Mouse (Mus musculus): ENCODE measurements at regions not wholly inside any gene's neighbourhood (a gene's known extent, or its start where the extent isn't known, plus 50 kb on each side); places are given as distances from the start of the nearest gene placed in this dataset.

DNA sequence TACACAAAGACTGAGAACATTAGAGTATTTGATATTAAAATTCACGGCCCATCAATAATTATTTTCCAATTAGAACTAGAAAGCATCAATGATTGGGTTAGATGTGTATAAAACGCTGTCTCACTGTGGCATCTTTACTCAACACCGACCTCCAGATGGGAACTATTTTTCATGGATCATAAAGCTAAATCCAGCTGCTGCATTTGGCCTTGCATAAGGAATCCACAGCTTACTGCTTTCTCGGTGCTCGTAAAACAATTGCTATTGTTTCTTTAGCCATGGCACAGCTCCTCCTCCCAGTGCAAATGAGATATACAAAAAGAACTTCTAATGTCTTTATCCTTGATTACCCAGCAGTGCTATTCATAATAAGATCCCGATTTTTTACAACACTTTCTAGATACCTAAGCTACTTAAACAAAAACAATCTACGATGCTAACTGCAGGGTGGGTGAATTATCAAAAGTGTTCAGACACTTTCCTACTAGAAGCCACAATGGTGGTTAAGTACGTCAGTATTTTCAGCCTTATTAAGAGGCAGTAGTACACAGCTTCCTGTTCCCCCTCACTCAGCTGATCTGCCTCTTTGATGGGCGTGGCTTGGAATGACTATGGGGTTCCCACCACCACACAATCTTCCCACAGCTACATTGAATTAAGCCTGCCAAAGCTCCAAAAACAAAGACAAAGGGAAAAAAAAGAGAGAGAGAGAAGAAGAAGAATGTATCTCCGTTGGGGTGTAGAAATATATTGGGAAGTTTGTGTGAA is 134.4 kb upstream of the Zic4 start:
- Histone ChIP-seq H3K36me3 (ENCODE audit: control insufficient read depth, insufficient read depth, low read length) (no peaks in the 10 kb centered on the region), H3K27ac (ENCODE audit: low read depth, low read length) (no peak overlapping the region), H3K4me2 (peak overlapping the region; percentile 17; the same call in 1 of the 2 replicates), H3K4me1 (ENCODE audit: control insufficient read depth, insufficient read depth, low read length) (peaks cover 3% of the 10 kb centered on the region; the same call in 1 of the 2 replicates), H3K27me3 (ENCODE audit: control insufficient read depth, insufficient read depth, low read length) (no peaks in the 10 kb centered on the region), H3K4me3 (ENCODE audit: low read depth, low read length) (no peak overlapping the region), H3K9ac (ENCODE audit: low read length) (no peak overlapping the region), H3K9me3 (ENCODE audit: control insufficient read depth, low read length) (no peaks in the 10 kb centered on the region)
- ATAC-seq (ENCODE audit: low FRiP score) (peak; percentile 88), DNase-seq (ENCODE audit: low spot score, missing footprints) (peak; percentile 84)
- WGBS = 39% methylated on average over 10 of the region's 10 CpGs

- Histone ChIP-seq H3K9ac (ENCODE audit: low read length) (no peak overlapping the region), H3K4me3 (ENCODE audit: low read depth, low read length) (no peak overlapping the region), H3K4me2 (no peak overlapping the region), H3K27ac (ENCODE audit: low read depth, low read length) (no peak overlapping the region), H3K27me3 (ENCODE audit: control insufficient read depth, insufficient read depth, low read length) (no peaks in the 10 kb centered on the region), H3K36me3 (ENCODE audit: control insufficient read depth, insufficient read depth, low read length) (no peaks in the 10 kb centered on the region), H3K9me3 (ENCODE audit: control insufficient read depth, low read length) (no peaks in the 10 kb centered on the region), H3K4me1 (ENCODE audit: control insufficient read depth, insufficient read depth, low read length) (peaks cover 3% of the 10 kb centered on the region; the same call in 1 of the 2 replicates)
- WGBS = 64% methylated on average over 5 of the region's 5 CpGs
- no peak for DNase-seq (ENCODE audit: low spot score, missing footprints)
- peak; percentile 65; the same call in 1 of the 2 replicates for ATAC-seq (ENCODE audit: low FRiP score)
Observed at GRCm38 (mm10) chr9:91228525-91228924, 133.7 kb upstream of the Zic4 start.

GRCm38 (mm10) chr9:91253886-91254285 is 108.3 kb upstream of the Zic4 start:
- ATAC-seq (ENCODE audit: low FRiP score) = no peak
- H3K27me3 ChIP-seq (ENCODE audit: control insufficient read depth, insufficient read depth, low read length) = no peaks in the 10 kb centered on the region
- no peak overlapping the region for H3K4me3 ChIP-seq (ENCODE audit: low read depth, low read length)
- no peaks in the 10 kb centered on the region for H3K4me1 ChIP-seq (ENCODE audit: control insufficient read depth, insufficient read depth, low read length)
- 74% methylated on average over 1 of the region's 1 CpGs for WGBS
- H3K36me3 ChIP-seq (ENCODE audit: control insufficient read depth, insufficient read depth, low read length) = no peaks in the 10 kb centered on the region
- no peak overlapping the region for H3K27ac ChIP-seq (ENCODE audit: low read depth, low read length)
- DNase-seq (ENCODE audit: low spot score, missing footprints) = no peak
- H3K9me3 ChIP-seq (ENCODE audit: control insufficient read depth, low read length) = no peaks in the 10 kb centered on the region
- no peak overlapping the region for H3K9ac ChIP-seq (ENCODE audit: low read length)
- no peak overlapping the region for H3K4me2 ChIP-seq

- Histone ChIP-seq H3K4me3 (ENCODE audit: low read depth, low read length) (no peak overlapping the region), H3K27ac (ENCODE audit: low read depth, low read length) (no peak overlapping the region), H3K27me3 (ENCODE audit: control insufficient read depth, insufficient read depth, low read length) (no peaks in the 10 kb centered on the region), H3K4me1 (ENCODE audit: control insufficient read depth, insufficient read depth, low read length) (no peaks in the 10 kb centered on the region), H3K9ac (ENCODE audit: low read length) (no peak overlapping the region), H3K9me3 (ENCODE audit: control insufficient read depth, low read length) (no peaks in the 10 kb centered on the region), H3K36me3 (ENCODE audit: control insufficient read depth, insufficient read depth, low read length) (no peaks in the 10 kb centered on the region), H3K4me2 (no peak overlapping the region)
- no peak for DNase-seq (ENCODE audit: low spot score, missing footprints)
- 81% methylated on average over 3 of the region's 3 CpGs for WGBS
- ATAC-seq (ENCODE audit: low FRiP score) = no peak
Observed at GRCm38 (mm10) chr9:91291340-91291739, 70.9 kb upstream of the Zic4 start.
